8 mouse cellular contexts compared by ENCODE assay signal in the genomic region with DNA sequence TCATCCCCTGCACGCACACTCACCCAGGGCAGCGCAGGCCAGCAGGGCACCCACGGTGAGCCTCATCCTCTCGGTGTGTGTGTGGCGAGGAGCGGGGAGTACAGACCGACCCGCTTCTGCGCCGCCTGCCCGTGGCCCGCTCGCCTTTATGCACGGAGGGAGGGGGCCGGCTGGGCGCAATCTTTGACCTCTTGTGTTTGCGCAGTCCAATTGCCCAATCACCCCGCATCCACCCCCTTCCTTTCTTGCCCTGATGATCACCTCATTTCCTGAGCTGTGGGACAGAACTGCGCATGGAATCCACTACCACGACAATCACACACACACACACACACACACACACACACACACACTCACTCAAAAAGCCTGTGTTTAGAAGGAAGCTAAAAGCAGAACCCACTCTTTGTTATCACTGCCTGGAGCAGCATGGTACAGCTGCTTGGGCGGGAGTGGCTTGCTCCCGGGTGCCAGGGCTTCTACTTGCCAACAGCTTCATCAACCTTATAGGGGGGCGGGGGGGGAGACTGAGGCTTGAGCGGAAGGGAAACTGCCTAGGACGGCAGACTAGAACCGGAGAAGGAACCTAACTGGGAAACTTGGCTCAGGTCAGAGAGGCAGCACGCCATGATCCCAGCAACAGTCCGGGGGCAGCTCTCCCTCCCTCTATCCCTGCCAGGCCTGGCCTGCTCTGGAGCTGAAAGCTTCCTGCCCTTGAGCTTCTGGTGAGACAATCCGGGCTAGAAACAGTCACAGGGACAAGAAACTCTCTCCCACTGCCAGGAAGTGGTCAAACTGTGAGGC. TPM values are rescaled to one million over a fixed set of nuclear protein-coding genes. Genes with fewer than 3 reads are reported as not detected.
DNase-seq lines count a peak whose midpoint lies in the region; ATAC-seq lines count a peak whose summit lies in the region.

A gene (minus strand): TSS at position 157 of the 801 bp plus-strand sequence.
A gene (minus strand): TSS at position 294 of the 801 bp plus-strand sequence.

- no peaks in the 10 kb centered on the region for H3K9me3 ChIP-seq in embryonic facial prominence, embryonic 12.5 days
- H3K9me3 ChIP-seq in heart, embryonic 13.5 days: no peaks in the 10 kb centered on the region
- no peaks in the 10 kb centered on the region for H3K9me3 ChIP-seq in kidney, embryonic 16.5 days (ENCODE audit: low read length)
- no peaks in the 10 kb centered on the region for H3K9me3 ChIP-seq in limb, embryonic 15.5 days
- no peaks in the 10 kb centered on the region for H3K9me3 ChIP-seq in midbrain, embryonic 14.5 days (ENCODE audit: control insufficient read depth, low read length)
- no peaks in the 10 kb centered on the region for H3K9me3 ChIP-seq in stomach, embryonic 15.5 days

- H3K9ac ChIP-seq in embryonic facial prominence, embryonic 12.5 days: peak within 1 kb of the TSS; percentile 15; the same call in 1 of the 2 replicates
- H3K9ac ChIP-seq in heart, embryonic 13.5 days: peak within 1 kb of the TSS; percentile 70
- H3K9ac ChIP-seq in kidney, embryonic 16.5 days (replicated peaks; ENCODE audit: low read length): peak within 1 kb of the TSS; percentile 48
- no peak within 1 kb of the TSS for H3K9ac ChIP-seq in limb, embryonic 15.5 days
- 0 out of 2 replicates have a peak within 1 kb of the TSS, but pooled peaks have one; percentile 9 for H3K9ac ChIP-seq in midbrain, embryonic 14.5 days (replicated peaks; ENCODE audit: low read length)
- H3K9ac ChIP-seq in stomach, embryonic 15.5 days: no peak within 1 kb of the TSS

- peak within 1 kb of the TSS; percentile 41 for H3K4me2 ChIP-seq in embryonic facial prominence, embryonic 12.5 days (replicated peaks)
- H3K4me2 ChIP-seq in heart, embryonic 13.5 days: peak within 1 kb of the TSS; percentile 60
- H3K4me2 ChIP-seq in kidney, embryonic 16.5 days (replicated peaks; ENCODE audit: low read depth, low read length): peak within 1 kb of the TSS; percentile 41
- H3K4me2 ChIP-seq in limb, embryonic 15.5 days: 0 out of 2 replicates have a peak within 1 kb of the TSS, but pooled peaks have one; percentile 2
- H3K4me2 ChIP-seq in midbrain, embryonic 14.5 days (ENCODE audit: low read length): peak within 1 kb of the TSS; percentile 29
- peak within 1 kb of the TSS; percentile 43 for H3K4me2 ChIP-seq in stomach, embryonic 15.5 days

- peak within 1 kb of the TSS; percentile 46; the same call in 1 of the 2 replicates for H3K27ac ChIP-seq in embryonic facial prominence, embryonic 12.5 days
- peak within 1 kb of the TSS; percentile 63 for H3K27ac ChIP-seq in heart, embryonic 13.5 days (replicated peaks)
- H3K27ac ChIP-seq in kidney, embryonic 16.5 days (ENCODE audit: low read length): 0 out of 2 replicates have a peak within 1 kb of the TSS, but pooled peaks have one; percentile 28
- peak within 1 kb of the TSS; percentile 3; the same call in 1 of the 2 replicates for H3K27ac ChIP-seq in limb, embryonic 15.5 days
- peak within 1 kb of the TSS; percentile 49; the same call in 1 of the 2 replicates for H3K27ac ChIP-seq in midbrain, embryonic 14.5 days (replicated peaks; ENCODE audit: low read depth, low read length)
- peak within 1 kb of the TSS; percentile 61 for H3K27ac ChIP-seq in stomach, embryonic 15.5 days

- H3K4me3 ChIP-seq in embryonic facial prominence, embryonic 12.5 days: no peak within 1 kb of the TSS
- H3K4me3 ChIP-seq in heart, embryonic 13.5 days: peak within 1 kb of the TSS; percentile 35
- peak within 1 kb of the TSS; percentile 4; the same call in 1 of the 2 replicates for H3K4me3 ChIP-seq in kidney, embryonic 16.5 days (ENCODE audit: low read length)
- H3K4me3 ChIP-seq in limb, embryonic 15.5 days: no peak within 1 kb of the TSS
- no peak within 1 kb of the TSS for H3K4me3 ChIP-seq in midbrain, embryonic 14.5 days (replicated peaks; ENCODE audit: low read depth, low read length)
- peak within 1 kb of the TSS; percentile 18; the same call in 1 of the 2 replicates for H3K4me3 ChIP-seq in stomach, embryonic 15.5 days (replicated peaks)

- whole genome bisulfite sequencing in embryonic facial prominence, embryonic 12.5 days: 49% methylated on average over 29 of the region's 29 CpGs
- WGBS in heart, embryonic 13.5 days: 38% methylated on average over 29 of the region's 29 CpGs
- 43% methylated on average over 28 of the region's 29 CpGs for WGBS in kidney, embryonic 16.5 days
- 62% methylated on average over 29 of the region's 29 CpGs for WGBS in limb, embryonic 15.5 days
- WGBS in midbrain, embryonic 14.5 days: 59% methylated on average over 29 of the region's 29 CpGs
- 36% methylated on average over 29 of the region's 29 CpGs for WGBS in stomach, embryonic 15.5 days

- H3K4me1 ChIP-seq in embryonic facial prominence, embryonic 12.5 days: peaks cover 10% of the 10 kb centered on the region
- H3K4me1 ChIP-seq in heart, embryonic 13.5 days: peaks cover 13% of the 10 kb centered on the region
- H3K4me1 ChIP-seq in kidney, embryonic 16.5 days (ENCODE audit: insufficient read depth, low read length): 0 out of 2 replicates have a peak, but pooled peaks cover 5% of the 10 kb centered on the region
- H3K4me1 ChIP-seq in limb, embryonic 15.5 days: peaks cover 13% of the 10 kb centered on the region
- no peaks in the 10 kb centered on the region for H3K4me1 ChIP-seq in midbrain, embryonic 14.5 days (ENCODE audit: control insufficient read depth, insufficient read depth, low read length)
- peaks cover 3% of the 10 kb centered on the region; the same call in 1 of the 2 replicates for H3K4me1 ChIP-seq in stomach, embryonic 15.5 days

- H3K36me3 ChIP-seq in embryonic facial prominence, embryonic 12.5 days: no peaks in the 10 kb centered on the region
- H3K36me3 ChIP-seq in heart, embryonic 13.5 days: no peaks in the 10 kb centered on the region
- H3K36me3 ChIP-seq in kidney, embryonic 16.5 days (ENCODE audit: insufficient read depth, low read length): no peaks in the 10 kb centered on the region
- no peaks in the 10 kb centered on the region for H3K36me3 ChIP-seq in limb, embryonic 15.5 days
- H3K36me3 ChIP-seq in midbrain, embryonic 14.5 days (ENCODE audit: control insufficient read depth, insufficient read depth, low read length): no peaks in the 10 kb centered on the region
- H3K36me3 ChIP-seq in stomach, embryonic 15.5 days: no peaks in the 10 kb centered on the region

- H3K27me3 ChIP-seq in embryonic facial prominence, embryonic 12.5 days: no peaks in the 10 kb centered on the region
- H3K27me3 ChIP-seq in heart, embryonic 13.5 days (replicated peaks): peaks cover 6% of the 10 kb centered on the region; the same call in 1 of the 2 replicates
- H3K27me3 ChIP-seq in kidney, embryonic 16.5 days (ENCODE audit: insufficient read depth, low read length): no peaks in the 10 kb centered on the region
- H3K27me3 ChIP-seq in limb, embryonic 15.5 days: no peaks in the 10 kb centered on the region
- no peaks in the 10 kb centered on the region for H3K27me3 ChIP-seq in midbrain, embryonic 14.5 days (ENCODE audit: control insufficient read depth, insufficient read depth, low read length)
- no peaks in the 10 kb centered on the region for H3K27me3 ChIP-seq in stomach, embryonic 15.5 days (replicated peaks)

- ATAC-seq in embryonic facial prominence, embryonic 12.5 days (ENCODE audit: insufficient number of reproducible peaks, insufficient read depth, low FRiP score, low TSS enrichment): no peak
- ATAC-seq in heart, embryonic 13.5 days (ENCODE audit: extremely low read depth, insufficient number of reproducible peaks, low FRiP score, low TSS enrichment): peak; percentile 19; the same call in 1 of the 2 replicates
- no peak for ATAC-seq in kidney, embryonic 16.5 days (ENCODE audit: low FRiP score, low TSS enrichment)
- no peak for ATAC-seq in limb, embryonic 15.5 days (ENCODE audit: insufficient number of reproducible peaks, low FRiP score, low TSS enrichment, low read depth)
- no peak for ATAC-seq in midbrain, embryonic 14.5 days (ENCODE audit: low FRiP score, low TSS enrichment)
- ATAC-seq in stomach, embryonic 15.5 days (ENCODE audit: insufficient read depth, low FRiP score, low read depth): peak; percentile 61; the same call in 1 of the 2 replicates

- peak; percentile 55 for DNase-seq in retina, postnatal 1 day
- no peak for DNase-seq in retina, embryonic 14.5 days (ENCODE audit: low spot score)
- peak; percentile 45 for DNase-seq in midbrain, embryonic 14.5 days

RNA-seq across cellular contexts. Expression of the first gene that starts in this region (rescaled TPM):
- polyA plus RNA-seq in embryonic facial prominence, embryonic 12.5 days (2016; fragmentation: Nextera tagmentation; extraction: Ambion mirVana): 0.60 and 2.9 TPM in 2 replicates
- polyA plus RNA-seq in heart, embryonic 13.5 days (2015; fragmentation: Nextera tagmentation; extraction: Ambion mirVana): not detected in 2 replicates
- 0.45 TPM in 1 of 2 replicates, not detected in the other for polyA plus RNA-seq in kidney, embryonic 16.5 days (2015; fragmentation: Nextera tagmentation; extraction: Ambion mirVana)
- 2.7 TPM in 1 of 2 replicates, not detected in the other for polyA plus RNA-seq in limb, embryonic 15.5 days (2015; fragmentation: Nextera tagmentation; extraction: Ambion mirVana)
- 0.16 and 3.5 TPM in 2 replicates for polyA plus RNA-seq in midbrain, embryonic 14.5 days (2014; fragmentation: Nextera tagmentation; extraction: Ambion mirVana)
- polyA plus RNA-seq in stomach, embryonic 15.5 days (2015; fragmentation: Nextera tagmentation; extraction: Ambion mirVana): 5.6 TPM in 1 of 2 replicates, not detected in the other

RNA-seq across cellular contexts. Expression of the second gene that starts in this region (rescaled TPM):
- polyA plus RNA-seq in embryonic facial prominence, embryonic 12.5 days (2016; fragmentation: Nextera tagmentation; extraction: Ambion mirVana): 19.1 and 20.1 TPM in 2 replicates
- 45.3 and 111 TPM in 2 replicates for polyA plus RNA-seq in heart, embryonic 13.5 days (2015; fragmentation: Nextera tagmentation; extraction: Ambion mirVana)
- 52.0 and 65.5 TPM in 2 replicates for polyA plus RNA-seq in kidney, embryonic 16.5 days (2015; fragmentation: Nextera tagmentation; extraction: Ambion mirVana)
- polyA plus RNA-seq in limb, embryonic 15.5 days (2015; fragmentation: Nextera tagmentation; extraction: Ambion mirVana): 32.7 and 42.1 TPM in 2 replicates
- polyA plus RNA-seq in midbrain, embryonic 14.5 days (2014; fragmentation: Nextera tagmentation; extraction: Ambion mirVana): 16.7 and 30.6 TPM in 2 replicates
- 195 and 466 TPM in 2 replicates for polyA plus RNA-seq in stomach, embryonic 15.5 days (2015; fragmentation: Nextera tagmentation; extraction: Ambion mirVana)

Comparison
In these comparisons a context has a peak if more than half of its experiments do, and no peak if none do; other contexts are left out.
1. ATAC-seq: peak in heart, embryonic 13.5 days (single experiment) and stomach, embryonic 15.5 days (single experiment); none in embryonic facial prominence, embryonic 12.5 days (single experiment), kidney, embryonic 16.5 days (single experiment), limb, embryonic 15.5 days (single experiment) and midbrain, embryonic 14.5 days (single experiment).
2. H3K27ac ChIP-seq: peak in every context shown above with its lines; median percentile 63 in heart, embryonic 13.5 days; 61 in stomach, embryonic 15.5 days; 49 in midbrain, embryonic 14.5 days; 46 in embryonic facial prominence, embryonic 12.5 days; 28 in kidney, embryonic 16.5 days; 3 in limb, embryonic 15.5 days.
3. H3K4me2 ChIP-seq: peak in every context shown above with its lines; median percentile 60 in heart, embryonic 13.5 days; 43 in stomach, embryonic 15.5 days; 41 in embryonic facial prominence, embryonic 12.5 days; 41 in kidney, embryonic 16.5 days; 29 in midbrain, embryonic 14.5 days; 2 in limb, embryonic 15.5 days.
4. H3K4me3 ChIP-seq: peak in heart, embryonic 13.5 days (single experiment), kidney, embryonic 16.5 days (single experiment) and stomach, embryonic 15.5 days (single experiment); none in embryonic facial prominence, embryonic 12.5 days (single experiment), limb, embryonic 15.5 days (single experiment) and midbrain, embryonic 14.5 days (single experiment).
5. H3K9ac ChIP-seq: peak in embryonic facial prominence, embryonic 12.5 days (single experiment), heart, embryonic 13.5 days (single experiment), kidney, embryonic 16.5 days (single experiment) and midbrain, embryonic 14.5 days (single experiment); none in limb, embryonic 15.5 days (single experiment) and stomach, embryonic 15.5 days (single experiment).